Mouse (Mus musculus) olfactory bulb, adult 2 months (tissue): ENCODE measurements around the gene Edem2.

Source experiments
- CTCF ChIP-seq: fragments of 200-500 bp; IDR thresholded peaks from 2 replicates; pipeline ENCODE4 v1.5.1; 2012; ENCODE audit warnings: low read depth, mild to moderate bottlenecking, low read length, moderate library complexity; ENCODE audit not compliant: insufficient read depth
- POLR2A ChIP-seq: fragments of 200-500 bp; IDR thresholded peaks from 2 replicates; pipeline ENCODE4 v1.6.1; 2012; ENCODE audit warnings: mild to moderate bottlenecking, low read depth, low read length, moderate library complexity; ENCODE audit not compliant: insufficient read depth

DNA sequence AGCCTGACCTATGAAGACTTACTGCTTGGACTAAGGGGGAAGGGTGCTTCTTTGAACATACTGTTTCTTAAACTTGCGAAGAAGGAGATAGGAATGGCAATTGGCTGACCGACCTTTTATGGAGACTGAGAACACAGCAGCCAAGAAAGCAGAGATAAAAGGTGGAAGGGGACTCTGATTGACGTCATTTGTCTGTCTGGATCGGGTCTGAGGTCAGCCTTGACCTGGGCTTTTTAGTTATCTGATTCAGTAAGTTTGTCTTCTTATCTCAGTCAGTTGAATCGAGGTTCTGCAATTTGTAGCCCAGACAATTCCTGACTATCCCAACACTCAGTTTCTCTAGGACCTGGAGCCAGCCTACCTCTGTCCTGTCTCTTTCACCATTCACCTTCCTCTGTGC lies 5.2 kb downstream of the Edem2 start:
- TF ChIP-seq CTCF, result no peak
- no peak for TF ChIP-seq POLR2A
